24 mouse cellular contexts compared by ENCODE assay signal in genomic region chr10:17933622-17934021, GRCm38 (mm10). TPM values are rescaled to one million over a fixed set of nuclear protein-coding genes. Genes with fewer than 3 reads are reported as not detected.
DNase-seq lines count a peak whose midpoint lies in the region; ATAC-seq and TF ChIP-seq lines count a peak whose summit lies in the region.
"Had no signal": no experiment of that assay in that cellular context is flagged by ENCODE, and none has a peak within 500 bp of the region (broad histone marks: within the 10 kb centered on the region; RNA-seq: fewer than 3 reads in every experiment).

No protein-coding gene starts in this region.

- no peak for TF ChIP-seq RAD21 in MEL (IDR thresholded peaks at IDR 0.05; ENCODE audit: low read depth, low read length)

- peaks cover 30% of the 10 kb centered on the region for H3K4me1 ChIP-seq in lung, embryonic 15.5 days
- H3K4me1 ChIP-seq in lung, adult 2 months (ENCODE audit: control insufficient read depth, insufficient read depth, low read length): peaks cover 14% of the 10 kb centered on the region
- H3K4me1 ChIP-seq in MEL (ENCODE audit: control insufficient read depth in 1 of 2, insufficient read depth in 2 of 2, low read length in 2 of 2): peaks cover 6 to 14% of the 10 kb centered on the region in 2 experiments

- no peak overlapping the region for H3K9ac ChIP-seq in lung, embryonic 15.5 days
- H3K9ac ChIP-seq in MEL (ENCODE audit: control insufficient read depth, low read depth, low read length, poor library complexity, severe bottlenecking): no peak overlapping the region
- H3K9ac ChIP-seq: embryonic facial prominence, embryonic 13.5 days; embryonic facial prominence, embryonic 15.5 days; forebrain, embryonic 13.5 days; forebrain, embryonic 15.5 days; forebrain, postnatal 0 days had no signal

- 0 out of 2 replicates have a peak, but pooled peaks have one; percentile 13 for ATAC-seq in lung, embryonic 15.5 days (ENCODE audit: borderline replicate concordance, extremely low read depth, low FRiP score, low TSS enrichment)
- ATAC-seq in inflammation-experienced regulatory T-cells, adult 6 months: peak; percentile 28
- ATAC-seq in cerebellum, adult (ENCODE audit: insufficient number of reproducible peaks, low FRiP score, low TSS enrichment): no peak
- ATAC-seq: forebrain, embryonic 13.5 days; forebrain, embryonic 15.5 days; forebrain, postnatal 0 days had no signal

- 31% methylated on average over 2 of the region's 2 CpGs for WGBS in lung, embryonic 15.5 days
- WGBS in lung, adult 2 months: 42% methylated on average over 2 of the region's 2 CpGs

- H3K36me3 ChIP-seq in lung, embryonic 15.5 days: no peaks in the 10 kb centered on the region
- H3K36me3 ChIP-seq in MEL (ENCODE audit: control insufficient read depth in 1 of 2, insufficient read depth in 2 of 2, low read length in 2 of 2): peaks cover 0 to 21% of the 10 kb centered on the region in 2 experiments; a peak in 2 of 4 replicates
- H3K36me3 ChIP-seq: embryonic facial prominence, embryonic 13.5 days; embryonic facial prominence, embryonic 15.5 days; forebrain, embryonic 15.5 days had no signal

- no peak overlapping the region for H3K27ac ChIP-seq in lung, embryonic 15.5 days
- H3K27ac ChIP-seq in MEL (ENCODE audit: control insufficient read depth, low read depth, low read length): no peak overlapping the region
- H3K27ac ChIP-seq: embryonic facial prominence, embryonic 13.5 days; embryonic facial prominence, embryonic 15.5 days; forebrain, embryonic 13.5 days; forebrain, embryonic 15.5 days had no signal

- no peak for TF ChIP-seq EP300 in MEL (IDR thresholded peaks at IDR 0.05; ENCODE audit: low read depth in 1 of 2, low read length in 2 of 2)

- H3K27me3 ChIP-seq in lung, embryonic 15.5 days: no peaks in the 10 kb centered on the region
- no peaks in the 10 kb centered on the region for H3K27me3 ChIP-seq in MEL (ENCODE audit: control insufficient read depth in 1 of 2, insufficient read depth in 2 of 2, low read length in 2 of 2)
- H3K27me3 ChIP-seq: CH12.LX; embryonic facial prominence, embryonic 13.5 days; embryonic facial prominence, embryonic 15.5 days; forebrain, embryonic 13.5 days; forebrain, embryonic 15.5 days had no signal

- no peaks in the 10 kb centered on the region; the same call in 1 of the 2 replicates for H3K79me2 ChIP-seq in MEL (ENCODE audit: control insufficient read depth, insufficient read depth, low read length, poor library complexity)

- H3K4me2 ChIP-seq in lung, embryonic 15.5 days: no peak overlapping the region
- H3K4me2 ChIP-seq: embryonic facial prominence, embryonic 13.5 days; embryonic facial prominence, embryonic 15.5 days; forebrain, embryonic 13.5 days; forebrain, embryonic 15.5 days had no signal

- TF ChIP-seq POLR2A in lung, adult 2 months (IDR thresholded peaks at IDR 0.05; ENCODE audit: borderline replicate concordance, extremely low read depth, low read depth, low read length): no peak
- TF ChIP-seq POLR2A in MEL (IDR thresholded peaks at IDR 0.05; ENCODE audit: control insufficient read depth in 1 of 2, insufficient read depth in 1 of 2, low read depth in 1 of 2, low read length in 2 of 2, poor library complexity in 1 of 2): no peak

- H3K9me3 ChIP-seq in lung, embryonic 15.5 days: no peaks in the 10 kb centered on the region
- no peaks in the 10 kb centered on the region for H3K9me3 ChIP-seq in MEL (replicated peaks; ENCODE audit: insufficient read depth, low read length)
- H3K9me3 ChIP-seq: embryonic facial prominence, embryonic 13.5 days; embryonic facial prominence, embryonic 15.5 days; forebrain, embryonic 13.5 days; forebrain, embryonic 15.5 days; G1E had no signal

- H3K4me3 ChIP-seq in lung, embryonic 15.5 days: no peak overlapping the region
- no peak overlapping the region for H3K4me3 ChIP-seq in lung, adult 2 months (replicated peaks; ENCODE audit: extremely low read depth, low read depth, low read length)
- H3K4me3 ChIP-seq in MEL (ENCODE audit: control insufficient read depth in 1 of 2, insufficient read depth in 1 of 2, low read depth in 2 of 2, low read length in 2 of 2): no peak overlapping the region
- H3K4me3 ChIP-seq: embryonic facial prominence, embryonic 13.5 days; embryonic facial prominence, embryonic 15.5 days; forebrain, embryonic 13.5 days; forebrain, embryonic 15.5 days had no signal

- TF ChIP-seq CTCF in lung, adult 2 months (IDR thresholded peaks at IDR 0.05; ENCODE audit: insufficient read depth, low read length): no peak
- no peak for TF ChIP-seq CTCF in MEL (IDR thresholded peaks at IDR 0.05 in 2 of 3, conservative IDR thresholded peaks at IDR 0.05 in 1 of 3; ENCODE audit: control insufficient read depth in 1 of 3, insufficient read depth in 1 of 3, low read depth in 2 of 3, low read length in 3 of 3, poor library complexity in 1 of 3, severe bottlenecking in 1 of 3)

- no peak for DNase-seq in lung, adult 2 months
- DNase-seq in MEL (ENCODE audit: low read depth, low spot score): peak; percentile 55
- DNase-seq in urinary bladder, postnatal 36 days (ENCODE audit: low spot score in 2 of 2): no peak
- DNase-seq in yolk sac, embryonic 10.5 days (ENCODE audit: low spot score): no peak
- DNase-seq: adrenal gland, adult 2 months; adrenal gland, postnatal 10 days; adrenal gland, postnatal 25 days; B cell, adult 2 months; cerebellum, adult 11-12 months; cerebellum, adult 2 months; cerebellum, adult 9-10 months; cerebellum, postnatal 10 days; cerebellum, postnatal 25 days; embryo, embryonic 11 days; forebrain, postnatal 0 days had no signal

TF ChIP-seq in MEL, 35 proteins besides CTCF, POLR2A, EP300 and RAD21:
- TF ChIP-seq RCOR1 (IDR thresholded peaks at IDR 0.05; ENCODE audit: low read depth, low read length) (no peak), ZNF384 (IDR thresholded peaks at IDR 0.05; ENCODE audit: low read depth, low read length) (no peak), ELF1 (IDR thresholded peaks at IDR 0.05; ENCODE audit: low read depth, low read length) (no peak), ZC3H11A (IDR thresholded peaks at IDR 0.05; ENCODE audit: low read depth, low read length) (no peak), TAL1 (IDR thresholded peaks at IDR 0.05; ENCODE audit: low read length) (no peak), CHD2 (IDR thresholded peaks at IDR 0.05; ENCODE audit: low read length) (no peak), CHD1 (IDR thresholded peaks at IDR 0.05; ENCODE audit: low read depth, low read length) (no peak), MEF2A (IDR thresholded peaks at IDR 0.05; ENCODE audit: extremely low read depth, insufficient replicate concordance, low read depth, low read length, poor library complexity, severe bottlenecking) (no peak), USF1 (IDR thresholded peaks at IDR 0.05; ENCODE audit: low read depth, low read length) (no peak), UBTF (IDR thresholded peaks at IDR 0.05; ENCODE audit: borderline replicate concordance, insufficient read depth, low read depth, low read length) (no peak), GABPA (IDR thresholded peaks at IDR 0.05; ENCODE audit: low read depth, low read length) (no peak), KAT2A (conservative IDR thresholded peaks at IDR 0.05; ENCODE audit: low read depth, low read length) (no peak), MYB (IDR thresholded peaks at IDR 0.05; ENCODE audit: low read depth, low read length) (no peak), MAZ (IDR thresholded peaks at IDR 0.05; ENCODE audit: low read depth, low read length) (no peak)
TF ChIP-seq in MEL: peak in this region for 0.

RNA-seq across cellular contexts. Expression of gene Heca, which starts 14.2 kb away (rescaled TPM):
- polyA plus RNA-seq in lung, embryonic 15.5 days (2015; fragmentation: Nextera tagmentation; extraction: Ambion mirVana): 2.9 and 4.7 TPM in 2 replicates
- polyA plus RNA-seq in lung, adult 2 months (2012; rRNA removed): 23.1 and 30.9 TPM in 2 replicates
- total RNA-seq in MEL (2012; rRNA removed): 5.7 and 7.2 TPM in 2 replicates
- polyA plus RNA-seq in MEL (2012; ENCODE audit: insufficient read depth in 1 of 2, insufficient read length in 2 of 2, low read depth in 1 of 2, low replicate concordance in 2 of 2, missing spikeins in 1 of 2): 10 to 100 TPM; 10.5 to 66.9 TPM
- polyA plus RNA-seq in inflammation-experienced regulatory T-cells, adult 6 months (2017; shearing (Covaris generic)): 10 to 100 TPM; 20.6 to 36.9 (median 27.7) TPM
